Mouse (Mus musculus): ENCODE data around the gene Dip2a. TPM values are rescaled to one million over a fixed set of nuclear protein-coding genes. Genes with fewer than 3 reads are reported as not detected.

The Dip2a gene
- polyA plus RNA-seq, 1 experiment from 2014 or later, result 7.2 TPM

- Histone ChIP-seq H3K27ac (ENCODE audit: low read length) (no peak overlapping the region), H3K36me3 (ENCODE audit: insufficient read depth, low read length) (peaks cover 14% of the 10 kb centered on the region; the same call in 1 of the 2 replicates), H3K9ac (replicated peaks; ENCODE audit: low read depth) (no peak overlapping the region), H3K4me3 (ENCODE audit: low read depth, low read length) (no peak overlapping the region), H3K9me3 (ENCODE audit: low read length) (no peaks in the 10 kb centered on the region), H3K4me2 (replicated peaks; ENCODE audit: low read depth, low read length) (peak overlapping the region; percentile 78), H3K4me1 (ENCODE audit: insufficient read depth, low read depth, low read length) (peaks cover 4% of the 10 kb centered on the region; the same call in 1 of the 2 replicates), H3K27me3 (replicated peaks; ENCODE audit: insufficient read depth, low read length) (no peaks in the 10 kb centered on the region)
- TF ChIP-seq EP300 (IDR thresholded peaks at IDR 0.05) (no peak), CTCF (IDR thresholded peaks at IDR 0.05) (peak; percentile 73)
- 5% methylated on average over 4 of the region's 4 CpGs for WGBS
- no peak for ATAC-seq
- DNase-seq (ENCODE audit: low spot score), result peak; percentile 57
These were observed 1.5 kb upstream of the Dip2a start for GRCm38 (mm10) chr10:76346589-76346988.

GRCm38 (mm10) chr10:76346043-76346491 lies 976 bp upstream of the Dip2a start:
- H3K9ac ChIP-seq (replicated peaks; ENCODE audit: low read depth), result no peak overlapping the region
- H3K36me3 ChIP-seq (ENCODE audit: insufficient read depth, low read length), result peaks cover 14% of the 10 kb centered on the region; the same call in 1 of the 2 replicates
- peak overlapping the region; percentile 78 for H3K4me2 ChIP-seq (replicated peaks; ENCODE audit: low read depth, low read length)
- no peaks in the 10 kb centered on the region for H3K9me3 ChIP-seq (ENCODE audit: low read length)
- H3K4me1 ChIP-seq (ENCODE audit: insufficient read depth, low read depth, low read length), result peaks cover 4% of the 10 kb centered on the region; the same call in 1 of the 2 replicates
- no peak for TF ChIP-seq CTCF (IDR thresholded peaks at IDR 0.05)
- TF ChIP-seq EP300 (IDR thresholded peaks at IDR 0.05), result no peak
- no peaks in the 10 kb centered on the region for H3K27me3 ChIP-seq (replicated peaks; ENCODE audit: insufficient read depth, low read length)
- H3K27ac ChIP-seq (ENCODE audit: low read length), result no peak overlapping the region
- WGBS, result 10% methylated on average over 8 of the region's 8 CpGs
- DNase-seq (ENCODE audit: low spot score) (peak; percentile 51), ATAC-seq (no peak)
- H3K4me3 ChIP-seq (ENCODE audit: low read depth, low read length), result peak overlapping the region; percentile 63

DNA sequence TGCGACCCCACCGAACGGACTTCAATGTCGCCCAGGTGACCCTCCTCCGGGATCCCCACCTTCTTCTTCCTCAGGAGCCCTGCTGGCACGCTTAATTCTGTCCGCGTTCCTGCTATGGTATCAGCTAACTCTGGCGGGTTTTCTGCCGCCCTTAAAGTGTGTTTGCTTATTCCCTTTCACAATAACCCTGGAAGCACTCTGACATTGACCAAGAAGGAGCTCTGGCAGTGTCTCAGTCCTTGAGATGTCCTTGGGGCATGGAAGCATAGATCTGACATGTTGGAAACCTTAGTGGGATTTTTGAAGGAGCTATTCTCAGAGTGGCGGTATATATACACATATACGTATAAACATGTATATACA lies 430 bp upstream of the Dip2a start:
- Histone ChIP-seq H3K9me3 (ENCODE audit: low read length) (no peaks in the 10 kb centered on the region), H3K4me2 (replicated peaks; ENCODE audit: low read depth, low read length) (peak overlapping the region; percentile 78), H3K27ac (ENCODE audit: low read length) (peak overlapping the region; percentile 51), H3K36me3 (ENCODE audit: insufficient read depth, low read length) (peaks cover 9% of the 10 kb centered on the region; the same call in 1 of the 2 replicates), H3K27me3 (replicated peaks; ENCODE audit: insufficient read depth, low read length) (no peaks in the 10 kb centered on the region), H3K9ac (replicated peaks; ENCODE audit: low read depth) (peak overlapping the region; percentile 75; the same call in 1 of the 2 replicates), H3K4me1 (ENCODE audit: insufficient read depth, low read depth, low read length) (peaks cover 4% of the 10 kb centered on the region; the same call in 1 of the 2 replicates), H3K4me3 (ENCODE audit: low read depth, low read length) (peak overlapping the region; percentile 63)
- ATAC-seq (peak; percentile 68), DNase-seq (ENCODE audit: low spot score) (peak; percentile 76)
- WGBS, result 3% methylated on average over 11 of the region's 12 CpGs
- TF ChIP-seq CTCF (IDR thresholded peaks at IDR 0.05), result no peak
- no peak for TF ChIP-seq EP300 (IDR thresholded peaks at IDR 0.05)

GRCm38 (mm10) chr10:76334350-76334749 lies 10.7 kb downstream of the Dip2a start:
- no peak for DNase-seq (ENCODE audit: low spot score)
- Histone ChIP-seq H3K36me3 (ENCODE audit: insufficient read depth, low read length) (no peaks in the 10 kb centered on the region), H3K27ac (ENCODE audit: low read length) (no peak overlapping the region), H3K4me1 (ENCODE audit: insufficient read depth, low read depth, low read length) (no peaks in the 10 kb centered on the region), H3K9me3 (ENCODE audit: low read length) (no peaks in the 10 kb centered on the region), H3K4me3 (ENCODE audit: low read depth, low read length) (no peak overlapping the region), H3K27me3 (replicated peaks; ENCODE audit: insufficient read depth, low read length) (no peaks in the 10 kb centered on the region), H3K9ac (replicated peaks; ENCODE audit: low read depth) (no peak overlapping the region), H3K4me2 (replicated peaks; ENCODE audit: low read depth, low read length) (no peak overlapping the region)
- WGBS, result 49% methylated on average over 4 of the region's 4 CpGs
- TF ChIP-seq CTCF (IDR thresholded peaks at IDR 0.05), result no peak
- ATAC-seq, result no peak

GRCm38 (mm10) chr10:76332040-76332439 lies 13.1 kb downstream of the Dip2a start:
- H3K9me3 ChIP-seq (ENCODE audit: low read length), result no peaks in the 10 kb centered on the region
- no peaks in the 10 kb centered on the region for H3K36me3 ChIP-seq (ENCODE audit: insufficient read depth, low read length)
- DNase-seq (ENCODE audit: low spot score) (no peak), ATAC-seq (no peak)
- no peaks in the 10 kb centered on the region for H3K27me3 ChIP-seq (replicated peaks; ENCODE audit: insufficient read depth, low read length)
- no peak overlapping the region for H3K4me3 ChIP-seq (ENCODE audit: low read depth, low read length)
- no peak overlapping the region for H3K9ac ChIP-seq (replicated peaks; ENCODE audit: low read depth)
- WGBS, result 74% methylated on average over 2 of the region's 2 CpGs
- H3K4me1 ChIP-seq (ENCODE audit: insufficient read depth, low read depth, low read length), result no peaks in the 10 kb centered on the region
- H3K27ac ChIP-seq (ENCODE audit: low read length), result no peak overlapping the region
- no peak for TF ChIP-seq EP300 (IDR thresholded peaks at IDR 0.05)
- TF ChIP-seq CTCF (IDR thresholded peaks at IDR 0.05), result no peak
- no peak overlapping the region for H3K4me2 ChIP-seq (replicated peaks; ENCODE audit: low read depth, low read length)

- Histone ChIP-seq H3K27ac (ENCODE audit: low read length) (no peak overlapping the region), H3K9me3 (ENCODE audit: low read length) (no peaks in the 10 kb centered on the region), H3K36me3 (ENCODE audit: insufficient read depth, low read length) (no peaks in the 10 kb centered on the region), H3K27me3 (replicated peaks; ENCODE audit: insufficient read depth, low read length) (no peaks in the 10 kb centered on the region), H3K4me2 (replicated peaks; ENCODE audit: low read depth, low read length) (no peak overlapping the region), H3K9ac (replicated peaks; ENCODE audit: low read depth) (no peak overlapping the region), H3K4me1 (ENCODE audit: insufficient read depth, low read depth, low read length) (no peaks in the 10 kb centered on the region), H3K4me3 (ENCODE audit: low read depth, low read length) (no peak overlapping the region)
- no peak for TF ChIP-seq EP300 (IDR thresholded peaks at IDR 0.05)
- no peak for TF ChIP-seq CTCF (IDR thresholded peaks at IDR 0.05)
- no peak for ATAC-seq
- WGBS, result 68% methylated on average over 4 of the region's 4 CpGs
- DNase-seq (ENCODE audit: low spot score), result no peak
These were observed 16.0 kb downstream of the Dip2a start for GRCm38 (mm10) chr10:76329093-76329492.

DNA sequence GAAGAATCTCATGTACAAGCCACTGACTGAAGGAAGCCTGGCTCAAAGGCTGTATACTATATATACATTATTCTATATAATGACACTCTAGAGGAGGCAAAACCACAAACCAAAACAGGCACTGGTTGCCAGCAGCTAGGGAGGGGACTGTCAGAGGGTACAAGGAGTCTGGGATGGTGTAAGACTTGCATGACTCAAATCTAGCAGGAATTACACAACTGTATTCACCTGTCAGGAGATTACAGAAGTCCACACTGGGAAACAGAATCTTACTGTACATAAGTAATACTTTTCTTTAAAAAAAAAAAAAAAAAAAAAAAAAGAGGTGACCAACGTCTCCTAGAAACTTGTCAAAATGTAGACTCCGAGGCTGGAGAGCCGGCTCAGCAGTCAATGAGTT lies 16.5 kb downstream of the Dip2a start:
- H3K4me3 ChIP-seq (ENCODE audit: low read depth, low read length), result no peak overlapping the region
- no peaks in the 10 kb centered on the region for H3K9me3 ChIP-seq (ENCODE audit: low read length)
- H3K9ac ChIP-seq (replicated peaks; ENCODE audit: low read depth), result no peak overlapping the region
- peak; percentile 72 for ATAC-seq
- TF ChIP-seq EP300 (IDR thresholded peaks at IDR 0.05), result no peak
- TF ChIP-seq CTCF (IDR thresholded peaks at IDR 0.05), result no peak
- H3K4me1 ChIP-seq (ENCODE audit: insufficient read depth, low read depth, low read length), result no peaks in the 10 kb centered on the region
- H3K36me3 ChIP-seq (ENCODE audit: insufficient read depth, low read length), result no peaks in the 10 kb centered on the region
- no peak overlapping the region for H3K27ac ChIP-seq (ENCODE audit: low read length)
- H3K27me3 ChIP-seq (replicated peaks; ENCODE audit: insufficient read depth, low read length), result no peaks in the 10 kb centered on the region
- H3K4me2 ChIP-seq (replicated peaks; ENCODE audit: low read depth, low read length), result no peak overlapping the region
- WGBS, result 69% methylated on average over 3 of the region's 3 CpGs
- DNase-seq (ENCODE audit: low spot score), result peak; percentile 56

Measured in lung, postnatal 0 days (tissue).